Mouse (Mus musculus) lung, postnatal 0 days (tissue): Measurements from ENCODE around the gene Col6a6.

Source experiments
- CTCF ChIP-seq: IDR thresholded peaks from 2 replicates; pipeline ENCODE4 v1.5.1; 2016; ENCODE audit warnings: antibody characterized with exemption, mild to moderate bottlenecking
- EP300 ChIP-seq: IDR thresholded peaks from 2 replicates; pipeline ENCODE4 v1.6.1; 2016; ENCODE audit warnings: antibody characterized with exemption, mild to moderate bottlenecking, control low read depth

DNA sequence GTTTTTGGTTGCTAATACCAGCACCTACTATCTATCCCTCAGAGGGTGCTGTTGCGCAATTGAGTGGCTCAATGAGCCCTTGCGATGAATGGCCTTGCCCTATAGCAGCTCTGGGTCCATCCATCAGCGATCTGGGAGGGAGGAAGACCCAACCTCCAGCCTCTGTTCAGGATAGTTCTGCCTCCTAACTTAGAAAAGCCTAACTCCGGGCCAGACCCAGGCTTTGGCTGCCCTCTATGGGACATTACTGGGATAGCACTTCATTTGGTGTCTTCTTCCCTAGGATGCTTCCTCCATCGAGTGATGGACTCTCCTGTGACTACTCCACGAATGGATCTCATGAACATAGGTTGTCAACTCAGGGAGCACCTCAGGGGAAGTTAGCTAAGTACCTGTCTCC lies 29.8 kb upstream of the Col6a6 start:
- TF ChIP-seq CTCF (peak; percentile 91), EP300 (no peak)
